Mouse (Mus musculus) ES-Bruce4 (cell line): Measurements from ENCODE around the gene 2610528J11Rik.
"Not testable (repeated sequence)": the region's sequence is repeated elsewhere in the genome, so short reads cannot be mapped to it uniquely, and the experiment has no call there.

Experiments
- CTCF ChIP-seq: IDR thresholded peaks from one replicate; pipeline ENCODE4 v1.8.1; 2011; ENCODE audit warnings: low read depth, low read length
- EP300 ChIP-seq: IDR thresholded peaks from 2 replicates; pipeline ENCODE4 v1.6.1; 2011; ENCODE audit warnings: low read depth, low read length; ENCODE audit not compliant: insufficient read depth
- POLR2A ChIP-seq: IDR thresholded peaks from one replicate; pipeline ENCODE4 v1.8.1; 2011; ENCODE audit warnings: low read length; ENCODE audit not compliant: insufficient read depth

- TF ChIP-seq POLR2A, CTCF, EP300: not testable (repeated sequence)
These were observed 21.3 kb downstream of the 2610528J11Rik start for GRCm38 (mm10) chr4:118548130-118548480.
